Mouse (Mus musculus) megakaryocyte progenitor cell, adult 5-6 weeks (primary cell): Measurements from ENCODE around the gene Ccl7. TPM values are rescaled to one million over a fixed set of nuclear protein-coding genes. Genes with fewer than 3 reads are reported as not detected.

Experiments used
- total RNA-seq, 2 experiments: library from RNA; stranded (forward) in 1 of 2; stranded (reverse) in 1 of 2; fragments of 157-497, 149-512 nt in 1 of 2; fragments of 200-1000 nt in 1 of 2; gene quantifications; 2 replicates each; pipeline versions ENCODE4 v1.2.3 to v1.2.4; 2015 to 2017

Gene Ccl7
- total RNA-seq, 2 experiments from 2014 or later: not detected

Other genes starting within 250 kb of the Ccl7 start
- gene 5530401A14Rik, start 185.0 kb upstream of the Ccl7 start, total RNA-seq (2015): not detected in 2 replicates
- not detected in 2 replicates for gene 5530401A14Rik, start 185.0 kb upstream of the Ccl7 start, total RNA-seq (2017)
- gene Asic2, start 77.3 kb upstream of the Ccl7 start, total RNA-seq (2015): not detected in 2 replicates
- not detected in 2 replicates for gene Asic2, start 77.3 kb upstream of the Ccl7 start, total RNA-seq (2017)
- 1.6 and 7.4 TPM in 2 replicates for gene Ccl2, start 10.1 kb upstream of the Ccl7 start, total RNA-seq (2015)
- 1.1 and 2.5 TPM in 2 replicates for gene Ccl2, start 10.1 kb upstream of the Ccl7 start, total RNA-seq (2017)
- not detected in 2 replicates for gene Gm17268, start 7.2 kb upstream of the Ccl7 start, total RNA-seq (2015)
- not detected in 2 replicates for gene Gm17268, start 7.2 kb upstream of the Ccl7 start, total RNA-seq (2017)
- not detected in 2 replicates for gene Ccl11, start 12.1 kb downstream of the Ccl7 start, total RNA-seq (2015)
- not detected in 2 replicates for gene Ccl11, start 12.1 kb downstream of the Ccl7 start, total RNA-seq (2017)
- gene Ccl12, start 56.1 kb downstream of the Ccl7 start, total RNA-seq (2015): not detected in 2 replicates
- gene Ccl12, start 56.1 kb downstream of the Ccl7 start, total RNA-seq (2017): not detected in 2 replicates
- not detected in 2 replicates for gene Ccl8, start 69.5 kb downstream of the Ccl7 start, total RNA-seq (2015)
- not detected in 2 replicates for gene Ccl8, start 69.5 kb downstream of the Ccl7 start, total RNA-seq (2017)